ENCODE assay signal across 11 mouse cellular contexts in genomic region chr3:153282123-153282765, GRCm38 (mm10).
DNase-seq lines count a peak whose midpoint lies in the region; ATAC-seq and TF ChIP-seq lines count a peak whose summit lies in the region.
"Had no signal": no experiment of that assay in that cellular context is flagged by ENCODE, and none has a peak within 500 bp of the region (broad histone marks: within the 10 kb centered on the region; RNA-seq: fewer than 3 reads in every experiment).

No protein-coding gene starts in this region.

- peaks cover 18% of the 10 kb centered on the region for H3K4me1 ChIP-seq in heart, embryonic 12.5 days (replicated peaks)
- peaks cover 23% of the 10 kb centered on the region for H3K4me1 ChIP-seq in hindbrain, embryonic 12.5 days
- H3K4me1 ChIP-seq in midbrain, postnatal 0 days (ENCODE audit: insufficient read depth, low read length) = no peaks in the 10 kb centered on the region

- H3K9ac ChIP-seq in heart, embryonic 12.5 days = no peak overlapping the region
- no peak overlapping the region for H3K9ac ChIP-seq in hindbrain, embryonic 12.5 days
- no peak overlapping the region for H3K9ac ChIP-seq in midbrain, postnatal 0 days (replicated peaks; ENCODE audit: low read length, poor library complexity, severe bottlenecking)
- H3K9ac ChIP-seq: limb, embryonic 12.5 days had no signal

- ATAC-seq in heart, embryonic 12.5 days (ENCODE audit: insufficient number of reproducible peaks, low FRiP score) = no peak
- ATAC-seq in hindbrain, embryonic 12.5 days (ENCODE audit: low FRiP score) = peak; percentile 24; the same call in 1 of the 2 replicates
- peak; percentile 56; the same call in 1 of the 2 replicates for ATAC-seq in midbrain, postnatal 0 days (ENCODE audit: low FRiP score)
- ATAC-seq: intestine, embryonic 16.5 days had no signal

- TF ChIP-seq CTCF in midbrain, postnatal 0 days (IDR thresholded peaks at IDR 0.05) = no peak

- H3K36me3 ChIP-seq in heart, embryonic 12.5 days = no peaks in the 10 kb centered on the region
- no peaks in the 10 kb centered on the region for H3K36me3 ChIP-seq in hindbrain, embryonic 12.5 days
- H3K36me3 ChIP-seq in midbrain, postnatal 0 days (ENCODE audit: insufficient read depth, low read length) = no peaks in the 10 kb centered on the region
- H3K36me3 ChIP-seq: limb, embryonic 12.5 days had no signal

- H3K9me3 ChIP-seq in heart, embryonic 12.5 days (replicated peaks) = no peaks in the 10 kb centered on the region
- no peaks in the 10 kb centered on the region for H3K9me3 ChIP-seq in hindbrain, embryonic 12.5 days (replicated peaks)
- no peaks in the 10 kb centered on the region for H3K9me3 ChIP-seq in midbrain, postnatal 0 days (ENCODE audit: low read length)
- H3K9me3 ChIP-seq: limb, embryonic 12.5 days had no signal

- peak; percentile 74 for DNase-seq in heart, adult 11 months
- DNase-seq in right cerebral cortex, postnatal 4 days = peak; percentile 37
- DNase-seq in right cerebral cortex, adult 18-20 months = no peak
- peak; percentile 39 for DNase-seq in midbrain, postnatal 0 days (ENCODE audit: low spot score)
- DNase-seq in heart, adult 18-20 months = no peak
- DNase-seq in left cerebral cortex, postnatal 14 days (ENCODE audit: low spot score in 2 of 2) = no peak

- intact Hi-C loops in left cerebral cortex, postnatal 14 days (cut with DNase I) = no loop called here

- H3K4me2 ChIP-seq in heart, embryonic 12.5 days = no peak overlapping the region
- no peak overlapping the region for H3K4me2 ChIP-seq in hindbrain, embryonic 12.5 days (replicated peaks)
- H3K4me2 ChIP-seq in midbrain, postnatal 0 days (ENCODE audit: low read depth, low read length, poor library complexity, severe bottlenecking) = no peak overlapping the region
- H3K4me2 ChIP-seq: heart, embryonic 11.5 days; limb, embryonic 12.5 days had no signal

- WGBS in heart, embryonic 12.5 days = 76% methylated on average over 16 of the region's 16 CpGs
- WGBS in hindbrain, embryonic 12.5 days = 59% methylated on average over 16 of the region's 16 CpGs
- WGBS in midbrain, postnatal 0 days = 41% methylated on average over 16 of the region's 16 CpGs

- H3K27me3 ChIP-seq in heart, embryonic 12.5 days (replicated peaks) = no peaks in the 10 kb centered on the region
- no peaks in the 10 kb centered on the region for H3K27me3 ChIP-seq in hindbrain, embryonic 12.5 days
- no peaks in the 10 kb centered on the region for H3K27me3 ChIP-seq in midbrain, postnatal 0 days (ENCODE audit: insufficient read depth, low read length)
- H3K27me3 ChIP-seq: limb, embryonic 12.5 days had no signal

- no peak overlapping the region for H3K4me3 ChIP-seq in heart, embryonic 12.5 days
- H3K4me3 ChIP-seq in hindbrain, embryonic 12.5 days = no peak overlapping the region
- H3K4me3 ChIP-seq in midbrain, postnatal 0 days (ENCODE audit: low read depth, low read length) = no peak overlapping the region
- H3K4me3 ChIP-seq: limb, embryonic 12.5 days had no signal

- no peak overlapping the region for H3K27ac ChIP-seq in heart, embryonic 12.5 days (ENCODE audit: poor library complexity, severe bottlenecking)
- 0 out of 2 replicates have a peak overlapping the region, but pooled peaks have one; percentile 30 for H3K27ac ChIP-seq in hindbrain, embryonic 12.5 days
- H3K27ac ChIP-seq in midbrain, postnatal 0 days (ENCODE audit: low read depth, low read length) = no peak overlapping the region
- H3K27ac ChIP-seq: limb, embryonic 12.5 days had no signal

Comparison
In these comparisons a context has a peak if more than half of its experiments do, and no peak if none do; other contexts are left out.
1. DNase-seq: peak in heart, adult 11 months (single experiment), right cerebral cortex, postnatal 4 days (single experiment) and midbrain, postnatal 0 days (single experiment); none in right cerebral cortex, adult 18-20 months (single experiment), heart, adult 18-20 months (0 of 2) and left cerebral cortex, postnatal 14 days (0 of 2).